Mouse (Mus musculus) heart, embryonic 16.5 days (tissue): ENCODE results near the gene Bmpr1b. TPM values are rescaled to one million over a fixed set of nuclear protein-coding genes. Genes with fewer than 3 reads are reported as not detected.

Experiments
- ATAC-seq: fragments of 200-750 bp; cut with Nextera tagmentation; replicated peaks from 2 replicates; pipeline ENCODE4 v1.8.0; 2017; ENCODE audit warnings: moderate number of reproducible peaks; ENCODE audit not compliant: insufficient read depth, low FRiP score; ENCODE audit errors: extremely low read depth
- H3K27ac ChIP-seq: fragments of 300-500 bp; sonication (generic); 2 replicates; pipeline ENCODE4 v1.5.1; 2014; ENCODE audit warnings: mild to moderate bottlenecking, low read length, control low read depth, moderate library complexity
- H3K27me3 ChIP-seq: fragments of 300-500 bp; sonication (generic); 2 replicates; pipeline ENCODE4 v1.6.1; 2014; ENCODE audit warnings: low read length, mixed read lengths; ENCODE audit not compliant: control insufficient read depth, insufficient read depth
- H3K36me3 ChIP-seq: fragments of 300-500 bp; sonication (generic); 2 replicates; pipeline ENCODE4 v1.6.1; 2014; ENCODE audit not compliant: control insufficient read depth, insufficient read depth
- H3K4me1 ChIP-seq: fragments of 300-500 bp; sonication (generic); 2 replicates; pipeline ENCODE4 v1.6.1; 2014; ENCODE audit warnings: low read length, mixed read lengths; ENCODE audit not compliant: control insufficient read depth, insufficient read depth
- H3K4me2 ChIP-seq: fragments of 300-500 bp; sonication (generic); 2 replicates; pipeline ENCODE4 v1.6.1; 2014; ENCODE audit warnings: low read depth, mild to moderate bottlenecking, control low read depth, low read length
- H3K4me3 ChIP-seq: fragments of 300-500 bp; sonication (generic); 2 replicates; pipeline ENCODE4 v1.5.1; 2014; ENCODE audit warnings: mild to moderate bottlenecking, control low read depth, low read length
- H3K9ac ChIP-seq: fragments of 300-500 bp; sonication (generic); 2 replicates; pipeline ENCODE4 v1.6.1; 2014; ENCODE audit warnings: low read length, control low read depth
- H3K9me3 ChIP-seq: fragments of 300-500 bp; sonication (generic); replicated peaks from 2 replicates; pipeline ENCODE4 v1.6.1; 2016; ENCODE audit warnings: low read length; ENCODE audit not compliant: control insufficient read depth
- whole genome bisulfite sequencing: fragments of 180-500 bp; shearing (Covaris S2); extraction: QIAGEN DNeasy Blood & Tissue Kit; methylation state at CpG from one replicate; pipeline ENCODE4 v1.1.7; 2014; 5-methylcytosine and 5-hydroxymethylcytosine counted together
- polyA plus RNA-seq: library from polyadenylated mRNA; unstranded; fragments of >200 nt; fragmentation: Nextera tagmentation; extraction: Ambion mirVana; gene quantifications from 2 replicates; pipeline ENCODE4 v1.2.1, GENCODE M21; 2015

Bmpr1b gene
- polyA plus RNA-seq, 1 experiment from 2014 or later, result 0.37 TPM

GRCm38 (mm10) chr3:141897698-141898097 lies 271.5 kb downstream of the Bmpr1b start:
- 90% methylated on average over 4 of the region's 4 CpGs for WGBS
- no peak overlapping the region for H3K4me2 ChIP-seq
- ATAC-seq, result no peak
- no peak overlapping the region for H3K9ac ChIP-seq
- H3K4me3 ChIP-seq, result no peak overlapping the region
- H3K27me3 ChIP-seq, result no peaks in the 10 kb centered on the region
- no peak overlapping the region for H3K27ac ChIP-seq
- H3K36me3 ChIP-seq, result no peaks in the 10 kb centered on the region
- peaks cover 5% of the 10 kb centered on the region; the same call in 1 of the 2 replicates for H3K9me3 ChIP-seq
- no peaks in the 10 kb centered on the region for H3K4me1 ChIP-seq

- Histone ChIP-seq H3K4me2 (no peak overlapping the region), H3K27ac (no peak overlapping the region), H3K27me3 (no peaks in the 10 kb centered on the region), H3K4me3 (no peak overlapping the region), H3K4me1 (no peaks in the 10 kb centered on the region), H3K36me3 (no peaks in the 10 kb centered on the region), H3K9me3 (peaks cover 5% of the 10 kb centered on the region; the same call in 1 of the 2 replicates), H3K9ac (no peak overlapping the region)
- 39% methylated on average over 4 of the region's 4 CpGs for WGBS
- ATAC-seq, result no peak
Observed at GRCm38 (mm10) chr3:141896870-141897554, 272.2 kb downstream of the Bmpr1b start.

- 36% methylated on average over 5 of the region's 5 CpGs for WGBS
- Histone ChIP-seq H3K27ac (no peak overlapping the region), H3K27me3 (no peaks in the 10 kb centered on the region), H3K4me2 (no peak overlapping the region), H3K4me1 (no peaks in the 10 kb centered on the region), H3K4me3 (no peak overlapping the region), H3K9ac (no peak overlapping the region), H3K36me3 (no peaks in the 10 kb centered on the region), H3K9me3 (peaks cover under 1% of the 10 kb centered on the region; the same call in 1 of the 2 replicates)
- no peak for ATAC-seq
Observed at GRCm38 (mm10) chr3:141895096-141895495, 274.1 kb downstream of the Bmpr1b start.

- no peaks in the 10 kb centered on the region for H3K36me3 ChIP-seq
- H3K9ac ChIP-seq, result no peak overlapping the region
- no peaks in the 10 kb centered on the region for H3K9me3 ChIP-seq
- no peak overlapping the region for H3K27ac ChIP-seq
- H3K27me3 ChIP-seq, result no peaks in the 10 kb centered on the region
- no peak overlapping the region for H3K4me2 ChIP-seq
- no peaks in the 10 kb centered on the region for H3K4me1 ChIP-seq
- 24% methylated on average over 4 of the region's 4 CpGs for WGBS
- no peak overlapping the region for H3K4me3 ChIP-seq
- no peak for ATAC-seq
Observed at GRCm38 (mm10) chr3:141890668-141891067, 278.6 kb downstream of the Bmpr1b start.

- H3K9me3 ChIP-seq, result no peaks in the 10 kb centered on the region
- no peak overlapping the region for H3K4me2 ChIP-seq
- ATAC-seq, result no peak
- H3K9ac ChIP-seq, result no peak overlapping the region
- 54% methylated on average over 4 of the region's 4 CpGs for WGBS
- H3K4me1 ChIP-seq, result no peaks in the 10 kb centered on the region
- no peak overlapping the region for H3K27ac ChIP-seq
- no peaks in the 10 kb centered on the region for H3K36me3 ChIP-seq
- no peaks in the 10 kb centered on the region for H3K27me3 ChIP-seq
- no peak overlapping the region for H3K4me3 ChIP-seq
Observed at GRCm38 (mm10) chr3:141887476-141888274, 281.6 kb downstream of the Bmpr1b start.

GRCm38 (mm10) chr3:141884190-141884589 lies 285.0 kb downstream of the Bmpr1b start:
- Histone ChIP-seq H3K9me3 (no peaks in the 10 kb centered on the region), H3K9ac (no peak overlapping the region), H3K4me2 (no peak overlapping the region), H3K27me3 (no peaks in the 10 kb centered on the region), H3K36me3 (no peaks in the 10 kb centered on the region), H3K4me1 (no peaks in the 10 kb centered on the region), H3K27ac (no peak overlapping the region), H3K4me3 (no peak overlapping the region)
- WGBS, result 88% methylated on average over 5 of the region's 5 CpGs
- ATAC-seq, result no peak

GRCm38 (mm10) chr3:141882496-141882895 lies 286.7 kb downstream of the Bmpr1b start:
- no peak overlapping the region for H3K27ac ChIP-seq
- H3K4me2 ChIP-seq, result no peak overlapping the region
- H3K36me3 ChIP-seq, result no peaks in the 10 kb centered on the region
- WGBS, result 64% methylated on average over 2 of the region's 2 CpGs
- no peak overlapping the region for H3K4me3 ChIP-seq
- no peaks in the 10 kb centered on the region for H3K27me3 ChIP-seq
- ATAC-seq, result no peak
- H3K9ac ChIP-seq, result no peak overlapping the region
- no peaks in the 10 kb centered on the region for H3K4me1 ChIP-seq
- H3K9me3 ChIP-seq, result no peaks in the 10 kb centered on the region

GRCm38 (mm10) chr3:141872337-141873042 lies 296.7 kb downstream of the Bmpr1b start:
- WGBS, result 83% methylated on average over 10 of the region's 10 CpGs

GRCm38 (mm10) chr3:141871805-141872204 lies 297.4 kb downstream of the Bmpr1b start:
- no peak overlapping the region for H3K27ac ChIP-seq
- H3K4me2 ChIP-seq, result no peak overlapping the region
- no peaks in the 10 kb centered on the region for H3K9me3 ChIP-seq
- 64% methylated on average over 3 of the region's 3 CpGs for WGBS
- H3K36me3 ChIP-seq, result no peaks in the 10 kb centered on the region
- no peaks in the 10 kb centered on the region for H3K27me3 ChIP-seq
- H3K4me1 ChIP-seq, result no peaks in the 10 kb centered on the region
- ATAC-seq, result no peak
- H3K9ac ChIP-seq, result no peak overlapping the region
- H3K4me3 ChIP-seq, result no peak overlapping the region

More at GRCm38 (mm10) chr3:141872337-141873042, 296.7 kb downstream of the Bmpr1b start:
- Histone ChIP-seq H3K9ac (no peak overlapping the region), H3K9me3 (no peaks in the 10 kb centered on the region), H3K4me1 (no peaks in the 10 kb centered on the region), H3K4me3 (no peak overlapping the region), H3K4me2 (no peak overlapping the region), H3K36me3 (no peaks in the 10 kb centered on the region), H3K27ac (no peak overlapping the region), H3K27me3 (no peaks in the 10 kb centered on the region)
- no peak for ATAC-seq
